In the genomic region with DNA sequence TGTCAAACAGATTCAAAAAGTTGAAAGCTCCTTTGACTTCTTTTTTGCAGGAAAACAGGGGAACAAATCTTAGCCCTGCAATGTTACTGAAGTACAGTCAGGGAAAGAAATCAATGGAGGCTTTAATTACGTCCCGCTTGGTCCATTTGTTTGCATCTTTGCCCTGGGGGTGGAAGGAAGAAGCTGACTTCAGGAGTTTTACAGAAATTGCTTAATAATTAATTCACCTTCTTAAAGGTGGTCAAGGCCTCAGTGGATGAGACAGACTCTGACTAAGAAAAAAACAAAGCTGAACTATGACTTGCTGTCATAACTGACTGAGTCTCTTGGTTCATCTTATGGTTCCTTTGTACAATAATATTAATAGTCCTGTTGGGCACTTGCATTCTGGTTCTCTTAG, we compare ENCODE assay signal across 16 mouse cellular contexts.
"Had no signal": no experiment of that assay in that cellular context is flagged by ENCODE, and none has a peak within 500 bp of the region (broad histone marks: within the 10 kb centered on the region; RNA-seq: fewer than 3 reads in every experiment).

No protein-coding gene starts in this region.

- H3K4me3 ChIP-seq: left cerebral cortex, adult 2 months; liver, embryonic 15.5 days; lung, embryonic 15.5 days; megakaryocyte, embryonic 14.5 days; midbrain, embryonic 10.5 days; midbrain, embryonic 13.5 days; myocyte had no signal

- H3K27me3 ChIP-seq: liver, embryonic 15.5 days; lung, embryonic 15.5 days; megakaryocyte, embryonic 14.5 days; midbrain, embryonic 13.5 days had no signal

- DNase-seq: layer of hippocampus, postnatal 36 days; lung, adult 18-20 months; lung, postnatal 10 days; lung, postnatal 36 days; thymus, adult 18-20 months; thymus, postnatal 36 days had no signal

- H3K9me3 ChIP-seq: liver, embryonic 15.5 days; lung, embryonic 15.5 days; megakaryocyte, embryonic 14.5 days; midbrain, embryonic 10.5 days; midbrain, embryonic 13.5 days had no signal

- H3K27ac ChIP-seq: left cerebral cortex, adult 2 months; liver, embryonic 15.5 days; lung, embryonic 15.5 days; midbrain, embryonic 10.5 days; midbrain, embryonic 13.5 days had no signal

- ATAC-seq: intestine, postnatal 0 days; midbrain, embryonic 13.5 days; midbrain, embryonic 16.5 days had no signal

- H3K36me3 ChIP-seq: liver, embryonic 15.5 days; lung, embryonic 15.5 days; midbrain, embryonic 10.5 days; midbrain, embryonic 13.5 days had no signal

- H3K4me1 ChIP-seq: midbrain, embryonic 10.5 days; midbrain, embryonic 13.5 days had no signal

- H3K9ac ChIP-seq: liver, embryonic 15.5 days; lung, embryonic 15.5 days; midbrain, embryonic 13.5 days had no signal

- H3K4me2 ChIP-seq: liver, embryonic 11.5 days; liver, embryonic 15.5 days; lung, embryonic 15.5 days; midbrain, embryonic 13.5 days had no signal
